Mouse (Mus musculus) heart, adult 18-20 months (tissue): ENCODE results near the gene Tmem222. TPM values are rescaled to one million over a fixed set of nuclear protein-coding genes. Genes with fewer than 3 reads are reported as not detected.

Source experiments
- DNase-seq, 2 experiments: peaks; one replicate each; pipeline ENCODE4 v3.0.0; 2021 to 2022; ENCODE audit warnings: mixed read lengths in 1 of 2
- total RNA-seq, 2 experiments: library from RNA; stranded (reverse); gene quantifications; 2 replicates each; pipeline ENCODE4 v1.2.3; 2021

Tmem222 gene
- total RNA-seq, 2 experiments from 2014 or later = 32.7 to 34.6 TPM

DNA sequence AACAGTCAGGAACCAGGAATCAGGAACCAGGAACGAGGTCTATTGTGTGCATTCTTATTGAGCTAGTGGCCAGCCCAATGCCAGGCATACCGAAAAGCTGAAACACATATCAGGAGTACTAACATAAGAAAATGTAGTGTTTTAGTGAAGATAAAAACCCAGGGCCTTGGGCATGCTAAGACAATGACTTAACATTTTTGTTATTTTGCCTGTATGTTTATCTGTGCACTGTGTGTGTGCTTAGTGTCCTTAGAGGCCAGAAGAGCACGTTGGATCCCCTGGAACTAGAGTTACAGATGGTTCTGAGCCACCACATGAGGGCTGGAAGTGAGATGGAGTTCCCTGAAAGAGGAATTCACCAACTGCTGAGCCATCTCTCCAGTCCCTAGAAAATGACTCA, 7.7 kb upstream of the Tmem222 start:
- no peak for DNase-seq

DNA sequence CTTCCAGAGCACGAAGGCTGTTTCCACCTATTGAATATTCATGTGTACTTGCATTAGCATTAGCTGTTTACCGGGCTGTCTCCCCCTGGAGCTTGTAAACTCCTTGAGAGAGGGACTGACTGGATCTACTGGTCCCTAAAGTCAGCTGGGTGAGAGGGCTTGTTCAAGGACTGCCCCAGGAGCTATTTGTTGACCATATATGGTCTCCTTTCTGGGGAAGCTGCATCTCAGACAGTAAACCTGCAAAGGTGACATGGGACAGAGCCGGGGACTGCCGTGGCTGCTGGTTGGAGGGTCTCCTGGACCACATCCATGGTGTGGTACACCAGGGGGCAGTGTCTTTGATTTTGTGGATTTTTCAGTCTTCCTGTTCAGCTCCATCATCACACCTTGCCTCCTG, 5.1 kb upstream of the Tmem222 start:
- DNase-seq = no peak

DNA sequence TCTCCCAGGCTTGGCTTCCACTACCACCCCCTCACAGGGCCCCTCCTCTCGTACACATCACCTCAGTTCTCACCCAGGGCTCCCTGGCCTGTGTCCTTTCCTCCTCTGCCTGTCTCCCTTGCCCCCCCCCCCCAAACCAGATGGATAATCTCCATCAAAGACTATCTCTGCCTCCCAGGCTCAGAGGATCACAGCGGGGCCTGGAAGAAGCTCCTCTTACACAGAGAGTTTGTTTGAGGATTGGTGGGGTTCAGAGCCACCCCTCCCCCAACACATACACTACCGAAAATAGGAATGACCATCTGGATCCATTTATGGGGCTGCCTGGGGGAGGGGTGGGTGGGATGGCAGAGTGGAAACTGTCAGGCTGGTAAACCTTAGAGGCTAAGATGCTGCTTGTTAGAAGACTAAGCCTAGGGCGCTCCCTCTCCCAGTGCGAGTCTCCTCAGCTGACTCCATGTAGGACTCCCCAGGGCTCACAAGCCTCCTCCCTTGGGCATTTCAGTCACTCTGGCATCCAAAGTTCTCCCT, 4.4 kb upstream of the Tmem222 start:
- DNase-seq = no peak

GRCm38 (mm10) chr4:133281513-133281912, 3.9 kb upstream of the Tmem222 start:
- DNase-seq = no peak

DNA sequence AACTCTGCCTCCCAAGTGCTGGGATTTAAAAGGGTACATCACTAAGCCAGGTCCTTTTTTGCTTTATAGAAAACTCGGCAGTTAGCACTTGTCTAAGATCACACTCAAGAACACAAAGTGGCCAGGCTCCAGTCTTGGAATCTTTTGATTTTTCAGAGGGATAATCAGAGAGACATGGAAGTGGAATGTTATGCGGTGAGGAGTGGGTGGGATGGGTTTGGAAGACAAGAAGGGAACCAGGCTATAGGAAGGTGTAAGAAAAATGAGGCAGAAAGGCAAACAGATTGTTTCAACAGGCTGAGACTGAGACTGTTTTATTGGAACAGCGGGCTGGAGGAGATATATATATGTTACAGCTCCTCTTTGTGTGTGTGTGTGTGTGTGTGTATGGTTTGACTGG, 890 bp upstream of the Tmem222 start:
- no peak for DNase-seq

- no peak for DNase-seq
Observed at GRCm38 (mm10) chr4:133278067-133278466, 475 bp upstream of the Tmem222 start.

- no peak for DNase-seq
Observed at GRCm38 (mm10) chr4:133270929-133271328, 6.7 kb downstream of the Tmem222 start.

GRCm38 (mm10) chr4:133269596-133269995, 8.0 kb downstream of the Tmem222 start:
- peak; percentile 76 to 87 for DNase-seq

DNA sequence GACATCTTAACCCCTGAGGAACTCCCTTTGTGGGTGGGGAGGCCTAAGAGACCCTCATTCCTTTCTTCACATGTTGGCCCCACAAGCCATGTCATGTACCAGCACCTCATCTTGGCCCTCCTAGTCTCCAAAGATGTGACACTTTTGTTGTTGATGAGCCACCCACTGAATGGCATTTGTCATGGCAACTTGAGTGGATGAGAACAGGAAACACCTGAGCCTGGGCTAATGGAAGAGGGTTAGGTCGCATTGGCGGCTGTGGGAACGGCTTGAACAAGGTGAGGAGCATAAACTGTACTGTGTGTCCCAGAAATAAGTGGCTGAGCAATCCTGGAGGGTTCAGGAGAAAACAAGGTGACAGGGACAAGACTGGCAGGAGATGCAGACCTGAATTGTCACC, 8.7 kb downstream of the Tmem222 start:
- no peak for DNase-seq

DNA sequence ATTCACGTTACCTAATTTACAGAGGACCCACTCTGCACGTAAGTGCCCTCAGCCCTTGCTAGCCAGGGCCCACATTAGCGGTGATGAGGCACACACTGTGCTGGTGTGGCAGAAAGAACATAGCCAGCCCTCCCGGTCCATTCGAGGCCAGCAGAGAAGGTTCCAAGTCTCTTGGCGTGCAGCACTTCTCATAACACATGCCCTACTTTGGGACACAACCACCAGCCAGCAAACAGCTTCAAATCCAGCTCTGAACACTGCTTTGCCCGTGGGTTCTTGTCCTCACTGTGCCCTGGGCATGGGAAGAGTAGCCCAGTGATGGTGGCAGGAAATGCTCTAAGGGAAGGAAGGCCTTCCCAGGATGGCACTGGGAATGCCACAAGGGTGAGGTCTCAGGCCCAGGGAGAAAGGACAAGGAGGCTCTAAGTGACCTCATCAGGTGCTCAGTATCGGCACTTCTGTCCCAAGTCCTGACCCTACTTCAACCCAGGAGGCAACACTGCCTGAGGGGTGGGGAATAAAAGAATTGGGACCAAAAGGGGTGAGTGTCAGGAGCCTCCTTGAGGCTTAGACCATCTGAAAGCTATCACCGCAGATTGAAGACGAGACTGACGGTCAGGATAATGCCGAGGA, 11.2 kb downstream of the Tmem222 start:
- peak in 1 of 2 experiments; percentile 50 for DNase-seq

DNA sequence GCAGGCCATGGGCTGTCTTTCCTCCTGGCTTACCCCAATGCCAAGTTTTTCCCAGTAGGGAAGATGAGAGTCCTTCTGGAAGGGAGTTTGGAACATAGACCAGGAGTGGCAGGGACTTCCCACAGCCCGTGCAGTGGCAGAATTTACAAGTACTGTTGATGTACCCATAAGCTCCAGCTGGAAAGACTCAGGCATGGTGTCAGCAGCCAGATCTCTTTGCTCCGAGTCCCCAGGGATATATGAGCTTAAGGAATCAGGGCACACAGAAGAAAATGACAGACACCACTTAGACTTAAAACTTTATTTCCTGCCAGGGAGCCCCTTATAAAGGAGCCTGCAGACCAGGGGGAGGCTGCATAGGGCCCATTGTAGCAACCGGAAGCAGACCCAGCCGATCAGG, 11.8 kb downstream of the Tmem222 start:
- peak in 1 of 2 experiments; percentile 65 for DNase-seq

- no peak for DNase-seq
Observed at GRCm38 (mm10) chr4:133265297-133265696, 12.3 kb downstream of the Tmem222 start.

GRCm38 (mm10) chr4:133264559-133264958, 13.0 kb downstream of the Tmem222 start:
- DNase-seq = no peak

DNA sequence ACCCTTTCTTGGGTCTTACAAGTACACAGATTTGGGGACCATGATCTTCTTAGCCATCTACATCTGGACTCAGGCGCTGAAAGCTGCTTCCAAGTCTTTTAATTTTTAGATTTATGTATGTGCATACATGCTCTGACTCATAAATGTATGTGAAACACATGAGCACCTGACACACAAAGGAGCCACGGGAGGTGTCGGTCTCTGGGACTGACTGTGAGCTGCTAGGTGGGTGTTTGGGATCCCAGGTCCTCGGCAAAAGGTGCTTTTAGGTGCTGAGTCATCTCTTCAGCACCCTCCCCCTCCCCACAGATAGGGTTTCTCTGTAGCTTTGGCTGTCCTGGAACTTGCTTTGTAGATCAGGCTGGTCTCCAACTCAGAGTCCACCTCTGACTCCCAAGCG, 13.8 kb downstream of the Tmem222 start:
- DNase-seq = no peak

DNA sequence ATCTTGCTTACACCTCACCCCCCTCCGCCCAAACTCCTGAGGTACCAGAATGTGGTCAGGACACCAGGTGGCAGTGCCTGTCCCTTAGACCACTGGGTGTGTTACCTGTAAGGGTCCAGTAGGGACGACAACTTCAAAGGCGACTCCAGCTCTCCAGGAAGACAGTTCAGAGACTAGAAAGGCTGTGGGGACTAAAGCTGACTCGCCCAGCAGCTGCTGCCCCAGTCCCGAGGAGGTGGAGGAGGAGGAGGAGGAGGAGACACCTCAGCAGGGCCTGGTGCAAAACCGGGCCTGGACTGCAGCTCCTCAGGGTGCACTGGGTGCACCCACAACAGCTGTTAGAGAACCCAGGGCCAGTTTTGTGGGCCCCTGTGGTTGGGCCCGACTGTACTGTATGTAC, 14.7 kb downstream of the Tmem222 start, which contains the start of gene Sytl1:
Gene Sytl1, minus strand, starts transcription at position 232 of the 400 bp plus-strand sequence.
- no peak for DNase-seq

DNA sequence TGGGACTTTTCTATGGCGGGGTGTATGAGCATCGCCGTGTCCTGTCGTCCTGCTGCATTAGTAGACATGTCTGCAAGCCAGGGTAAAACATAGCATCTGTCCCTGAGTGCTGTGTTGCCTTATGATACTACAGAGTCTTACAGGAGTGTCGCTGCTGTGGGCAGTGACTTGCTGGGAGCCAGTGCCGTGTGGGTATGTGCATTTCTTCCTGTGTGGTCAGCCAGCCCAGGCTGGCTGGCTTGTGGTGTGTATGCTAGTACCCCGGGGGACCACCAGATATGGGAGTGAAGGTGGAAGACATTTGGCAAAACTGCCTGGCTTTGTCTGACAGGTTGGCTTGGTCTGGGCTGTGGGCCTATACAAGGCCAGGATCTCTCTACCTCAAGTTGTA, 15.2 kb downstream of the Tmem222 start:
- no peak for DNase-seq

DNA sequence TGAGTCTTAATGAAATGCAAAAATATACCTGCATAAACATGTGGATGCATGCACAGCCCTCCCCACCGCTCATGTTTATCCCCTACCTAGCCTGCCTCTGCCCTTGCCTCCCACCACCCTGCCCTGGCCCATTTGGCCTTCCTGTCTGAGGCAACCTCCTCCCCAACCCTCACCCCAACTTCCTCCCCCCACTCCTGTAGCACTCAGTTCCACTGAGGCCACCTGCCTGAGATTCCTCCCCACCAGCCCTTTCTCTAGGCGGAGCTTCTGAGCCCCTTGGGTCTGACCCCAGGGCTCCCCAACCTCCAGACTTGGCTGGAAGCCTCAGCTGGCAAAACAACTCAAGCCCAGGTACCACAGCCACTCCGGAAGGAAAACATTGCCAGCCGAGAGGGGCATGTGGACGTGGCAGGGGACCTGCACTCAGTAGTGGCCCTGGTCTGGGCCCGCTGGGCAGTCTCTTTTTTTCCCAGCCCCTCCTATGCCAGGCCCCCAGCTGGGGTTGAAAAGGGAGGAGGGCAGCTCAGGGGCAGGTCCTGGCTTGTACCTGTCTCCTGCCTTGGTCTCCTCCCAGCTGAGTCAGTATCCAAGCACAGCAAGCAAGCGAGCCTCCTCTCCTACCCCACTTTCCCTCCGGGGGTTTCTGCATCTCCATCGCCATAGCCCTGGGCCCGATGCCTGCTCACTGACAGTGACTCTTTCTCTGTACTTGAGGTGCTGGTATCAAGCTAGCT, 15.8 kb downstream of the Tmem222 start:
- no peak for DNase-seq

- DNase-seq = no peak
Observed at GRCm38 (mm10) chr4:133257798-133258408, 19.7 kb downstream of the Tmem222 start.

DNA sequence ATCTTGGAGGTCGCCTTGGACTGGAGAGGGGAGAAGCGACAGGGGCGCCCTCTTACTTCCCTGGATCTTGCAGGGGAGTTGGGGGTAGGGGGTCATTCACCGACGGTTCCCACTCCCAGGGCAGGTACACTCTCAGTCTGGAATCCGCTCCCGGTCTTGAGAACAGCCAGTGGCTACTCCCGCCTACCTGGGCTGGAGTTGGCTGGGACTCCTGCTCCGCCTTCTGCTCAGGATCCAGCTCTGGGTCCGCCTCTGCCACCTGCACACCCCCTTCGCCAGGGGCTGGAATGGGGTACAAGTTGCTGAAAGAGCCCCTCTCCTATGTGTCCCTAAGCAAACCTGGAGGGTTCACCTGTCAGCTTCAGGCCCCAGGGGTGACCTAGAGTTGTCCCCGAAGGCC, 20.4 kb downstream of the Tmem222 start:
- no peak for DNase-seq

DNA sequence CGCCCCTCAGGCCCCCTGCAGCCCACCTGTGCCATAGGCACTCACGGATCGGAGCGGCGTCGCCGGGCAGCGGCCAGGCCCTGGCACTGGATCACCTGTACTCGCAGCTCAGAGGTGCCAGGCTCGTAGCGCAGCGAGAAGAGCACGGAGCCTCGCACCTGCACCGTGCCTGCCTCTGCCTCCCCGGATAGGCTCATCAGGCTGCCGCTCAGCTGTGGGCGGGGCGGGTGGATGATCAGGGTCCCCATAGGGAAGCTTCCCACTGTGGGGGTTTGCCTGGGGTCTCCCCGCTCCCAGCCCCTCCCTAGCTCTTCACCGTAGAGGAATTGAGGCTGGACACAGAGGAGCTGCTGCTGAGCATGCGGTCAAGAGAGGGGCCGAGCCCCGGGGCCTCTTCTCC, 20.8 kb downstream of the Tmem222 start:
- no peak for DNase-seq

DNA sequence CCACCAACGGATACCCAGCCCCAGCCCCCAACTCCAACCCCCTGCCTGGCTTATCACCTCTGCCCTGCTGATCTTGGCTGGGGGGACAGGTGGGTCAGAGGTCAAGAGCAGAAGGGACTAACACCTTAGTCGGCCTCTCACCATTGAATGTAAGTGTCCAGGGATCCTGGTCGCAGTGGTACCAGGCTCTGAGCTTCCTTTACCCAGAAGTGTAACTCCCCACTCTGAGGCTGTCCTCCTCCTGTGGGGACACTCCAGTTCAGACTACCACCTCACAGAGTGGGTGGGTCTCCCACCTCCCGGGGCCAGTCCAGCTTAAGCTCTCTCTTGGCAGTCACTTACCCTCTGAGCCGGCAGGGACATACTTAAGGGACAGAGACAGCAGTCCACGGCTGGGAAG, 22.2 kb downstream of the Tmem222 start:
- no peak for DNase-seq

DNA sequence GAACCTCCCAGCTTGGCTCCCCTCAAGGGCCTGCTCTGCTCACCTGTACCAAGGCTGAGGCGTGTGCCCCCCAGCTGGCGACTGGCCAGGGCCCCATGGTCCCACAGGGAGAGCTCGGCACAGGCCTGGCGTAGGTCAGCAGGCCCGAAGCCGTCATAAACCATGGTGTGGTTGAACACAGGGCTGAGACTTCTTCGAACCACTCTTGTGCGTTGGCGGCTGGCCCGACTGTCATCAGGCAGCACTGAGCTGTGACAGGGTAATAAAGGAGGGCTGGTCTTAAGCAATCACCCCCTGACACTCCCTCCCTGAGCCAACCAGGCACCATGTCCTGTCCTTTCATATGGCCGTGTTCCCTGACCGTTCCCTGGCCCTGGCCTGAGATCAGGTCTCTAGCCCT, 24.2 kb downstream of the Tmem222 start:
- no peak for DNase-seq

GRCm38 (mm10) chr4:133252089-133252488, 25.5 kb downstream of the Tmem222 start:
- DNase-seq = no peak
